Comparison of ENCODE assay signal across 8 mouse cellular contexts in the genomic region with DNA sequence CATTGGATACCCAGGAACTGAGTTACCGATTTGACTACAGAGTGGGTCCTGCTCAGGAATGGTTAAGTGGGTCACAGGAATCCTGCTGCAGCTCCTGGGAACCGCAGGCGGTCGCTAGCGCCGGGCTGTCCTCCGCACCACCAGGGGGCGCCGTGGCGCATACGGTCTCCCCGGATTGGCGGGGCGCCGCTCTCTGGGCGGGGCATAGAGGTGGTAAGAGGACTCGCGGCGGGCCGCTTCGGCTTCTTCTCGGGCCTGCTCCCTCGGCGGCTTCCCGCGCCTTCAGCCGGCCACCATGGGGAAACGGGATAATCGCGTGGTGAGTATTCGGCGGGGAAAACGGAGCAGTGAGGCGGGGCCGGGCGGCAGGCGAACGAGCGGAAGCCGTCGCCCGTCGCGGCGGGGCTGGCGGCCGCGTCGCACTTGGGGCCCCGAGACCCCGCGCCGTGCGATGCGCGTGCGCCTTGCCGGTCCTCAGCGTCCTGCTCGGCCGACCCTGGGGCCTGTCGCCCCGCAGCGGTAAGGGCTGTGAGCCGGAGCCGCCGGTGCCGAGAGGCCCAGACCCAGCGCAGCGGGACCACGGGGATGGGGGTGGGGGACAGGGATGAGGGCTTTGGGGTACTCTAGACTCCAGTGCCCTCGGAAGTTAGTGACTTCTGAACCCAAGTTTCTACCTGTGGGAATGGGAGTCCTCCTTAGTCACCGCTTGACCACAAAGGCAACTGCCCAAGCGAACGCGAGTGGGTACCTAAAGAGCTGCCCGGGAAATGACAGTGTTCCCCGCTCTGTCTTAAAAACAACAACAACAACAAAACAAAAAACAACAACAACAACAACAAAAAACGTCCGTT. TPM values are rescaled to one million over a fixed set of nuclear protein-coding genes. Genes with fewer than 3 reads are reported as not detected.
DNase-seq lines count a peak whose midpoint lies in the region; ATAC-seq and TF ChIP-seq lines count a peak whose summit lies in the region.

A gene (plus strand): TSS at position 205 of the 851 bp plus-strand sequence.

- H3K4me2 ChIP-seq in forebrain, embryonic 14.5 days (ENCODE audit: low read length), result peak within 1 kb of the TSS; percentile 51

- no peak for TF ChIP-seq POLR2A in ES-Bruce4 (IDR thresholded peaks at IDR 0.05; ENCODE audit: insufficient read depth, low read length)
- TF ChIP-seq POLR2A in lung, adult 2 months (IDR thresholded peaks at IDR 0.05; ENCODE audit: borderline replicate concordance, extremely low read depth, low read depth, low read length), result peak; percentile 56; the same call in 1 of the 2 replicates

- H3K9me3 ChIP-seq in ES-Bruce4 (replicated peaks; ENCODE audit: control insufficient read depth, insufficient read depth, low read length, poor library complexity, severe bottlenecking), result no peaks in the 10 kb centered on the region
- H3K9me3 ChIP-seq in forebrain, embryonic 14.5 days (replicated peaks; ENCODE audit: control insufficient read depth, low read length), result no peaks in the 10 kb centered on the region

- under 1% methylated on average over 69 of the region's 80 CpGs for WGBS in forebrain, embryonic 14.5 days
- under 1% methylated on average over 80 of the region's 80 CpGs for WGBS in lung, adult 2 months

- no peaks in the 10 kb centered on the region for H3K27me3 ChIP-seq in ES-Bruce4 (ENCODE audit: control insufficient read depth, insufficient read depth, low read length, poor library complexity, severe bottlenecking)
- no peaks in the 10 kb centered on the region for H3K27me3 ChIP-seq in forebrain, embryonic 14.5 days (replicated peaks; ENCODE audit: control insufficient read depth, insufficient read depth, low read length)

- H3K4me3 ChIP-seq in ES-Bruce4 (ENCODE audit: low read depth, low read length), result peak within 1 kb of the TSS; percentile 83
- H3K4me3 ChIP-seq in forebrain, embryonic 14.5 days (ENCODE audit: low read depth, low read length), result peak within 1 kb of the TSS; percentile 92
- peak within 1 kb of the TSS; percentile 95 for H3K4me3 ChIP-seq in lung, adult 2 months (replicated peaks; ENCODE audit: extremely low read depth, low read depth, low read length)

- peaks cover 1% of the 10 kb centered on the region for H3K4me1 ChIP-seq in ES-Bruce4 (ENCODE audit: control insufficient read depth, insufficient read depth, low read length)
- peaks cover 8% of the 10 kb centered on the region for H3K4me1 ChIP-seq in forebrain, embryonic 14.5 days (ENCODE audit: control insufficient read depth, insufficient read depth, low read length)
- H3K4me1 ChIP-seq in lung, adult 2 months (ENCODE audit: control insufficient read depth, insufficient read depth, low read length), result peaks cover 5% of the 10 kb centered on the region

- DNase-seq in forebrain, embryonic 14.5 days (ENCODE audit: low spot score), result peak; percentile 95
- peak; percentile 87 for DNase-seq in heart, postnatal 25 days (ENCODE audit: low spot score)
- peak; percentile 94 to 97 for DNase-seq in layer of hippocampus, adult 18-20 months (ENCODE audit: low spot score in 2 of 2)
- DNase-seq in lung, adult 2 months, result peak; percentile 98
- peak; percentile 82 to 85 for DNase-seq in thymus, adult 18-20 months

- no peak for TF ChIP-seq EP300 in ES-Bruce4 (IDR thresholded peaks at IDR 0.05; ENCODE audit: insufficient read depth, low read depth, low read length)

- peak; percentile 79 for ATAC-seq in cerebellum, adult (ENCODE audit: insufficient number of reproducible peaks, low FRiP score, low TSS enrichment)
- ATAC-seq in forebrain, embryonic 14.5 days, result peak; percentile 98
- ATAC-seq in neutrophil, adult 5-6 weeks (ENCODE audit: extremely low read depth, insufficient number of reproducible peaks, low FRiP score, poor library complexity, severe bottlenecking), result peak; percentile 97

- peaks cover 6% of the 10 kb centered on the region for H3K36me3 ChIP-seq in ES-Bruce4 (ENCODE audit: control insufficient read depth, insufficient read depth, low read length, poor library complexity, severe bottlenecking)
- peaks cover 2% of the 10 kb centered on the region for H3K36me3 ChIP-seq in forebrain, embryonic 14.5 days (ENCODE audit: control insufficient read depth, insufficient read depth, low read length)

- peak within 1 kb of the TSS; percentile 81 for H3K9ac ChIP-seq in ES-Bruce4 (ENCODE audit: low read depth, poor library complexity, severe bottlenecking)
- peak within 1 kb of the TSS; percentile 89 for H3K9ac ChIP-seq in forebrain, embryonic 14.5 days (ENCODE audit: low read length)

- H3K27ac ChIP-seq in ES-Bruce4 (ENCODE audit: insufficient read depth, low read length), result no peak within 1 kb of the TSS
- peak within 1 kb of the TSS; percentile 90 for H3K27ac ChIP-seq in forebrain, embryonic 14.5 days (ENCODE audit: low read depth, low read length)

- peak; percentile 66 for TF ChIP-seq CTCF in ES-Bruce4 (IDR thresholded peaks at IDR 0.05; ENCODE audit: low read depth, low read length)
- TF ChIP-seq CTCF in lung, adult 2 months (IDR thresholded peaks at IDR 0.05; ENCODE audit: insufficient read depth, low read length), result peak; percentile 57

- intact Hi-C loops in heart, postnatal 25 days (cut with DNase I), result loop anchor here (5.0 kb wide), 1 partner anchor 53 kb away; a partner anchor contains a TSS

RNA-seq across cellular contexts. Expression of the gene that starts here (rescaled TPM):
- 49.6 and 51.0 TPM in 2 replicates for polyA plus RNA-seq in ES-Bruce4 (2011; ENCODE audit: insufficient read depth, insufficient read length, low read depth, missing spikeins)
- 26.9 and 29.6 TPM in 2 replicates for polyA plus RNA-seq in forebrain, embryonic 14.5 days (2014; fragmentation: Nextera tagmentation; extraction: Ambion mirVana)
- total RNA-seq in heart, postnatal 25 days (2021), result 10 to 100 TPM; 11.5 to 12.9 TPM
- 10 to 100 TPM; 42.9 to 44.1 TPM for total RNA-seq in layer of hippocampus, adult 18-20 months (2021)
- 4.7 and 6.4 TPM in 2 replicates for polyA plus RNA-seq in lung, adult 2 months (2012; rRNA removed)
- total RNA-seq in neutrophil, adult 5-6 weeks (2017), result 76.1 and 83.7 TPM in 2 replicates
